Mouse (Mus musculus) ES-E14 (cell line): ENCODE results near the gene Creb3l2. TPM values are rescaled to one million over a fixed set of nuclear protein-coding genes. Genes with fewer than 3 reads are reported as not detected.
"Not testable (repeated sequence)": the region's sequence is repeated elsewhere in the genome, so short reads cannot be mapped to it uniquely, and the experiment has no call there.

Experiments used
- DNase-seq: peaks from one replicate; pipeline ENCODE4 v3.0.0-alpha.2; 2013; ENCODE audit warnings: low read depth, low spot score
- H3K27ac ChIP-seq: 2 replicates; pipeline ENCODE4 v1.5.1; 2012; ENCODE audit warnings: low read depth, mild to moderate bottlenecking, low read length, moderate library complexity, mixed read lengths; ENCODE audit not compliant: poor library complexity, insufficient read depth, severe bottlenecking
- H3K36me3 ChIP-seq: 2 replicates; pipeline ENCODE4 v1.6.1; 2012; ENCODE audit warnings: mild to moderate bottlenecking, low read length, moderate library complexity, mixed read lengths; ENCODE audit not compliant: control insufficient read depth, poor library complexity, insufficient read depth, severe bottlenecking
- H3K4me1 ChIP-seq, 2 experiments: fragments of 150-350 bp in 1 of 2; sonication (generic) in 1 of 2; 2 replicates each; pipeline ENCODE4 v1.6.1; 2012; ENCODE audit warnings: low read length in 2 of 2, mild to moderate bottlenecking in 1 of 2, mixed read lengths in 1 of 2; ENCODE audit not compliant: control insufficient read depth in 2 of 2, insufficient read depth in 2 of 2, poor library complexity in 1 of 2
- H3K4me3 ChIP-seq, 2 experiments: fragments of 150-350 bp in 1 of 2; sonication (generic) in 1 of 2; 2 replicates each; pipeline ENCODE4 v1.5.1; 2012; ENCODE audit warnings: low read length in 2 of 2, low read depth in 1 of 2, mild to moderate bottlenecking in 1 of 2, mixed read lengths in 1 of 2; ENCODE audit not compliant: insufficient read depth in 1 of 2, poor library complexity in 1 of 2, severe bottlenecking in 1 of 2
- H3K9ac ChIP-seq: 2 replicates; pipeline ENCODE4 v1.6.1; 2012; ENCODE audit warnings: low read depth, mild to moderate bottlenecking, low read length, mixed read lengths; ENCODE audit not compliant: poor library complexity, insufficient read depth, severe bottlenecking
- H3K9me3 ChIP-seq: fragments of 150-350 bp; sonication (generic); 2 replicates; pipeline ENCODE4 v1.6.1; 2012; ENCODE audit warnings: low read depth, mild to moderate bottlenecking, low read length; ENCODE audit not compliant: control insufficient read depth, insufficient read depth
- CHD2 ChIP-seq: IDR thresholded peaks from 2 replicates; pipeline ENCODE4 v1.6.1; 2014; ENCODE audit warnings: mild to moderate bottlenecking, low read depth, low read length, inconsistent platforms
- HCFC1 ChIP-seq: IDR thresholded peaks from 2 replicates; pipeline ENCODE4 v1.6.1; 2012; ENCODE audit warnings: low read length, inconsistent platforms, borderline replicate concordance; ENCODE audit not compliant: insufficient read depth
- MAFK ChIP-seq: IDR thresholded peaks from 2 replicates; pipeline ENCODE4 v1.6.1; 2014; ENCODE audit warnings: mild to moderate bottlenecking, low read depth, low read length, inconsistent platforms; ENCODE audit not compliant: insufficient read depth
- ZC3H11A ChIP-seq: IDR thresholded peaks from 2 replicates; pipeline ENCODE4 v1.6.1; 2012; ENCODE audit warnings: low read depth, mild to moderate bottlenecking, inconsistent platforms, low read length, borderline replicate concordance
- ZNF384 ChIP-seq: IDR thresholded peaks from 2 replicates; pipeline ENCODE4 v1.6.1; 2012; ENCODE audit warnings: low read depth, low read length, inconsistent platforms
- in situ Hi-C, 2 experiments: fragments of 600-800 bp; cut with MboI; formaldehyde crosslinking; loops; one replicate each; pipeline ENCODE4 v1.15.1; 2025; ENCODE audit warnings: low sequenced_read_pairs in 2 of 2, inconsistent platforms in 1 of 2; ENCODE audit not compliant: unreplicated experiment in 2 of 2
- total RNA-seq: library from RNA; depleted of rRNA; stranded (reverse); fragments of 300-350 nt; gene quantifications from 2 replicates; pipeline ENCODE4 v1.2.3, GENCODE M21; 2012

Gene Creb3l2
- total RNA-seq, 1 experiment = 5.8 TPM

- Histone ChIP-seq H3K9me3 (no peaks in the 10 kb centered on the region), H3K4me3 (no peak overlapping the region), H3K9ac (no peak overlapping the region), H3K36me3 (no peaks in the 10 kb centered on the region), H3K27ac (no peak overlapping the region), H3K4me1 (peaks cover 0 to 2% of the 10 kb centered on the region in 2 experiments; a peak in 1 of 4 replicates)
- no peak for TF ChIP-seq ZNF384
- no peak for TF ChIP-seq MAFK
- no peak for TF ChIP-seq ZC3H11A
- no peak for TF ChIP-seq CHD2
- no peak for TF ChIP-seq HCFC1
- in situ Hi-C loops = loop anchor here in 1 of 2 experiments (25.0 kb wide), 1 partner anchor 602 kb away; no protein-coding TSS in a partner anchor
- no peak for DNase-seq
These were observed 18.7 kb upstream of the Creb3l2 start for GRCm38 (mm10) chr6:37460681-37461080.

GRCm38 (mm10) chr6:37459656-37460055 lies 17.7 kb upstream of the Creb3l2 start:
- not testable (repeated sequence) for H3K9me3 ChIP-seq, H3K4me1 ChIP-seq, H3K27ac ChIP-seq, H3K4me3 ChIP-seq, H3K36me3 ChIP-seq, DNase-seq, H3K9ac ChIP-seq
- in situ Hi-C loops = loop anchor here in 1 of 2 experiments (25.0 kb wide), 1 partner anchor 603 kb away; no protein-coding TSS in a partner anchor

- no peak overlapping the region for H3K4me3 ChIP-seq
- TF ChIP-seq CHD2 (no peak), MAFK (no peak), ZC3H11A (no peak), HCFC1 (no peak), ZNF384 (no peak)
- in situ Hi-C loops = loop anchor here in 1 of 2 experiments (25.0 kb wide), 1 partner anchor 604 kb away; no protein-coding TSS in a partner anchor
- H3K4me1 ChIP-seq = peaks cover 0 to 2% of the 10 kb centered on the region in 2 experiments; a peak in 2 of 4 replicates
- H3K9me3 ChIP-seq = no peaks in the 10 kb centered on the region
- H3K36me3 ChIP-seq = no peaks in the 10 kb centered on the region
- DNase-seq = no peak
- H3K9ac ChIP-seq = no peak overlapping the region
- H3K27ac ChIP-seq = no peak overlapping the region
These were observed 16.2 kb upstream of the Creb3l2 start for GRCm38 (mm10) chr6:37457990-37458655.

- H3K4me1 ChIP-seq = peaks cover 0 to 4% of the 10 kb centered on the region in 2 experiments; a peak in 2 of 4 replicates
- H3K4me3 ChIP-seq = no peak overlapping the region
- no peak overlapping the region for H3K27ac ChIP-seq
- H3K9ac ChIP-seq = no peak overlapping the region
- H3K36me3 ChIP-seq = no peaks in the 10 kb centered on the region
- no peak for TF ChIP-seq CHD2
- no peak for TF ChIP-seq MAFK
- TF ChIP-seq ZC3H11A = no peak
- TF ChIP-seq ZNF384 = no peak
- no peak for TF ChIP-seq HCFC1
- H3K9me3 ChIP-seq = no peaks in the 10 kb centered on the region
- in situ Hi-C loops = loop anchor here in 1 of 2 experiments (25.0 kb wide), 1 partner anchor 607 kb away; no protein-coding TSS in a partner anchor
- no peak for DNase-seq
These were observed 13.6 kb upstream of the Creb3l2 start for GRCm38 (mm10) chr6:37455540-37455939.
